Mouse (Mus musculus): Measurements from ENCODE around the gene Prkce. TPM values are rescaled to one million over a fixed set of nuclear protein-coding genes. Genes with fewer than 3 reads are reported as not detected.
A peak's percentile ranks its signal among the peaks of the same experiment; 100 is the strongest.

Gene Prkce
- total RNA-seq, 2 experiments from 2014 or later = 315 to 338 TPM

DNA sequence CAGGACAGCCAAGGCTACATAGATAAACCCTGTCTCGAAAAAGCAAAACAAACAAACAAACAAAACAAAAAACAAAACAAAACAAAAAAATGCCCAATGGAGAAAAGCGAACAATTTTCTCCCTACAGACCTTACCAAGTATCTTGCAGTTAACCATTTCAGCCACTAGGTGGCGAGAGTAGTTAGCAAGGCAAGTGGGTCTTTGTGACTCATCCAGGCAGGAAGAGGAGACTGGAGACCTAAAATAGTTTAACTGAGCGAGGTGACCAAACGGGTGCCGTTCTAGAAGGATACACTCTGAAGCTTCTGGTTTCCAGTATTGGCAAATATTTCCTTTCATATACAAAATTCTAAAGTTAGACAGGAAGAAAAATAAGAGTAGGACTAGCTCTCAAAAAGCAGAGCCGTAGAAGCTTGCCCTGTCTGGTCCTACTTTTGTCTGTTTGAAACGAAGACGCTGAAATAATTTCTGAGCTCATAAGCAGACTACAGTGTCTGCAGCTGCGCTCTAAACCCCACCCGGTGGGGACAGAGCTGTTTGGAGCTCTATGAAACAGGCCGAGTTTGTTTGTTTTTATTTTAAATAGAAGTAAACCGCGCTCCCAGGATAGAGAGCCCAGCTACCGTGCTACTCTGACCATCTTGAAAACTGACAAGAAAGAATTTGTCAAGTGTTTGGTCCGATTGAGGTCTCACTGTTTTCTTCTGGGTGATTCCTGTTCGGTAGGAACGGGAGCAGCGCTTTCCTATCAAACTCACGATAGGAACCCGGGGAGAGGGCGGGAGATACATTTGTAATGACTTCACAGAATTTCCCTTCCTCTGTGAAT, 368.5 kb downstream of the Prkce start:
- peak; percentile 80 to 87 for DNase-seq (ENCODE audit: low spot score in 2 of 2)

DNA sequence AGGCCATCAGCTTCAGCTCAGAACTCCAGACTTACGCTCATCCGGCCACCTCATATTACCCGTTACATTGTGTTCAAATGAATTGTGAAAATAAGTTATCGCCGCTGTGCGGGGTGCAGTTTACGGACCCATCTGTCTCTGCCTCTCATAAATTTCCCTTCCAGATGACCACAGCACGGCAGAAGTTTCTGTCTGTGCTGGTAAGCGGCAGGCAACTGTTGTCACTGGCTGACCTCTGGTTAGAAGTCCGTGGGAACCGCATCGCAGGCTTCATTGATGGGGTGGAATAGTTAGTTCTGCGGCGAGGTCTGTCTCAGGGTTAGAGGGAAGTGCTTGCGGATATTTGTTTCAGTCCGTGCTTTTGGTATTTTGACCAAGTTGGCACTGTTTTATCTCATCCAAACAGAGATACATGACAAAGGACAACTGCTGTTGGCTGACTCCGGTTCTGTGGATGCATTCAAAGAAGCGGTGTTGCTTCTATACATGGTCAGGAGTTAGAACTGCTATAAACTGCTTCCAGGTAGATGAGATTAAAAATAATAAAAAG, 372.4 kb downstream of the Prkce start:
- DNase-seq (ENCODE audit: low spot score in 2 of 2) = no peak

DNA sequence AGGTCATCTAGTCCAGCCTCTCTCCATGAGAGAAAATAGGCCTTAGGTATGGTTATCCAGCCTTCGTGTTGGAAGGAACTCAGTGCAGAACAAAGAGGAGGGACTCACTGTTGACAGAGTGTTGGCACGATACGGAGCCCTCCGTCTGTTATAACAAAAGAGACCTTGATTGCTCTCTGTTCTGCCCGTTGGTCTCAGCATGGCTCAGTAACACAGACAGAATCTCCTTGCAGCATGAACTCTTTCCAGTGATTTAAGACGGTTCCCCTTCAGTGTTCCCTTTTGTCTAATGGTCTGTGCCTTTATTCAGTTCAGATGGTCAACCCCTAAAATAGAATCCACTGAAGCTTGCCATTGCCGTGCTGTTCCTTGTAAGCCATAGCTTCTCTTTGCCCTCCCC, 378.9 kb downstream of the Prkce start:
- DNase-seq (ENCODE audit: low spot score in 2 of 2) = no peak

DNA sequence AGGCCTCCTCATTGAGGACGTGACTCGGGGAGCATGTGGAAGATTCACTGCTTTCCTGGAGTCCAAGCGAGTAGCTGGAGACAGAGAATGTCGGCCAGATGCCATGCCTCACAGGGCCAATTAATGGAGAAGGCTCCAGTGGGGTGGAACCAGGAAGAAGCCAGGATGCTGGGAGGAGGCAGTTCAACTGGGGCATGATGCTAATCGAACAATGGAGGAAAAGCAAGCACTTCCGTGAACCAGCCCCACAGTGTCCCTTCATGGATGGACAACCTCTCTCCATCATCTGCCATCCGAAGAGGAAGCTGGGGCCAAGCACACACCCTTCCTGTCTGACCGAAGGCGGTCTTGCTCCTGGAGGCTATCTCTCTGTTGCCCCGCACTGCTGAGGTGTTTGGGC, 381.5 kb downstream of the Prkce start:
- DNase-seq (ENCODE audit: low spot score in 2 of 2) = no peak

DNA sequence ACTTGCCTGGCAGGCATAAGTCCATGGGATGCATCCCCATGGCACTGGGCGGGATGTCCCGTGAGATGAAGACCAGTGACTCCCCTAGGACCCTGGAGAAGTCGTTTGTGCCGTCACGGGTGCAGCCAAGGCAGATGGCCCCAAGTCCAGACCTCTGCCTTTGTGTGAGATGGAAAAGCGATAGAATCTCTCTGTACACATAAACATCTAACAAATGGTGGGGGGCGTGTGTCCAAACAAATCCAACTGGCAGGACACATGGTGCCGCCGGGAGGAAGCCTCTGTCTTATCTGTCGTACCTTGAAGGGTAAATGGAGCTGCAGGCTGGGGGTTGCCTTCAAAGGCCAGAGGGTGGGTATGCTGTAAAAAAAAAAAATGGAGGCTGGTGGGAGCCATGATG, 384.0 kb downstream of the Prkce start:
- no peak for DNase-seq (ENCODE audit: low spot score in 2 of 2)

DNA sequence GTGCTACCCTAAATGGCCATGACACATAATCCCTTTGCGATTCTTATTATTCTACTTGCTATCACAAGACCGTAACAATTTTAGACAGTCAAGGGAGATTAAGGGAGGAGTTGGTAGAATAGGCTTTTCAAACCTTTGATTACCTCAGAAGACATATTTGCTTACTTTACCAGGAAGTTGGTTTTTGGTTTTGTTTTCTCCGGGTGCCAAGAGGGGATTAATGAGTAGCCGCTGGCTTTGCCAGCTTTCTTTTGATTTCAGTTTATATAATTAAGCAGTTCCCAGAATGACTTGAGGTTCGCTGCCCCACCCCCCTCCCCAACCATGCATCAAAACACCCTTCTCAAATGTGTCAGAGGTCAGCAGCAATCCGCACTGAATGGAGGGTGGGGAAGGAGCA, 384.4 kb downstream of the Prkce start:
- DNase-seq (ENCODE audit: low spot score in 2 of 2) = no peak

DNA sequence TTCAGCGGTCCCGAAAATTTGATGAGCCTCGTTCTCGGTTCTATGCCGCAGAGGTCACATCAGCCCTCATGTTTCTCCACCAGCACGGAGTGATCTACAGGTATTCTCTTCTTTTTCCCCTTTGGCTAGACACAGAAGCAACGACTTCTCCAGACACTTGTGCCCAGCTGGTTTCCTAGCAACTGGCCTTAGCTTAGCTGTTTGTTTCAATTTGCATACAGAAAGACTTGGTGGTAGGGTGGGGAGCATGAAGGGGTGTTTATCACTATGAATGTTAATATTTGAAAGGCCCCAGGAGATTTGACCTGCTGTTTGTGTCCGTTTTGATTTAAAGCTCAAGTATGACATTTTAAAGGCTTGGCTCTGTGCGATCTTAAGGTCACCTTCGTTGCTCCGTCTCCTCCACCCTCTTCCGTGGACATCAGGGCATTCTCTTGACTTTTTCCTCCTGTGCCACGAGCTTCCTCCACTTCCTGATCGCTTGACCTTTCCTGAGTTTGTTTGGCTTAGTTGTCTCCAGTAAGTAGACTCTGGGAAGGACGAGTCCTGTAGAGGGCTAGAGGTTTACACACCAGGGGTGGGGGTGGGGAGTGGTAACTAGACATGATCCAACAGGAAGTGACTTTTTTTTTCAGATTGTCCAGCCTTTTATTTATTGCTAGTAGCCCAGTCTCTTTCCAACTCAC, 391.8 kb downstream of the Prkce start:
- DNase-seq (ENCODE audit: low spot score in 2 of 2) = no peak

DNA sequence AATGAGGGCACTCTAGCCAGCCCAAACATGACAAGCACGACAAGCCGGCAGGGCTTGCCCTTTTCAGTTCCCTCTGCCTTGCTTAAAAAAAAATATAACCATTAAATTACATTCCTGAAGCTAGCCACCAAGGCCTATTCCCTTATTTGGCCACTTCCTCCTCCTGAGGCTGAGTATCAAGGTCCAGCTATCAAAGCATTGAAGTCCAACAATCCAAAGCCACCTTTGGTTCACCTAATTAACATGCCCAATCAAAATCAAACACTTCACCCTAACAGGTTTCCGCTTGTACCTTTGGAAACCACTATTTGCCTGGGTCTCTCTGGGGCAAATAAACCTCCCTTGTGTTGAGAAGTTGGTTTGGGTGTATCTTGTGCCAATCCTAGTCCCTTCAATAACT, 392.9 kb downstream of the Prkce start:
- no peak for DNase-seq (ENCODE audit: low spot score in 2 of 2)

DNA sequence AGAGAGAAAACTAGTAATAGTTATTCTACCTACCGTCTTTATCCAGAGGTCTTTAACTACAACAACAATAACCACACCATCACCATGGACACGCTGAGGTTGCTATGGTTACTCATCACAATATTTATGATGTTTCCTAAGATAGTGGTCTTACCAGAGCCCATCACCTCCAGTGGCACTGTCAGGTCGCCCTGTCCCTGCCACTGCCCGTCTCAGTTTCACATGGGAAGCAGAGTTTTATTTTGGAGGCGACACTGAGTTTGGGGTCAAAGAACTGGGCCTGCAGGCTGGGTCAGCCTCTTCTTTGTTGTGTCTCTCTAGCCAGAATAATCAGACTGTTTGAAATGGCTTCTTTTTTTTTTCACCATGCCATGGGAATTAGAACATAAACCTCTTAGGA, 402.9 kb downstream of the Prkce start:
- no peak for DNase-seq (ENCODE audit: low spot score in 2 of 2)

DNA sequence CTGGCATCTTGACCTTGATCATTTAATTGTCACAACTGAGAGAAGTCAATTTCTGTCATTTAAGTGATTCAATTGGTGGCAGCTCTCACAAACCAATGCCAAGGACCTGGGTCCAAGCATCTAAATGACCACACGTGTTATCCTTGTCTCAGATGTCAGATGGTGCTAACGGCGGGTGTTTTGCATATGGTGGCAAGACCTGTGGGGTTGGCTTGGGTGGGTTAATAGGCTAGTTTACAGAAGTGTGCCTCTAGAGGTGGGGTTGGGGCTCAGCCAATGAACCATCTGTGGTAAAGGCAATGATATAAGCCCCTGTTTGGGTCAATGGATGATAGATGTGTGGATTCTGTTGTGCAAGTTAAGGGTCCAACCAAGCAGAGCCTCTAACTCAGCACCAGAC, 403.7 kb downstream of the Prkce start:
- DNase-seq (ENCODE audit: low spot score in 2 of 2) = no peak

DNA sequence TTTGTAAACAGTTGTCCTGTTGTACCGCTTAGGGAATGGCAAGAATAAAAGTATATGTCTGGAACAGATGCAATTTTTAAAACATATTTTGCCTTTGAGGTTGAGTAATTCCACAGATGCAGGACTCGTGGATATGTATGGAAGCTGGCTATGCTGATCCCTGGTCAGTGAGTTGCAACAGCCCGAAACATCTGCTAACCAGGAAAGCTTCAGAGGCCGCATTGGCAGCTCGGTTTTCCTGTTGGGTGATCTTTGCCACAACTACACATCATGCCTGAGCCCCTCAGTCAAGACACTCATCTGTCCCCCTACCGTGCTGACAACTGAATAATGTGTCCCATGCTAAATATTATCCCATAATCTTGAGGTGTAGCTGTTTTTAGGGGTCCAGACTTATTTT, 404.6 kb downstream of the Prkce start:
- no peak for DNase-seq (ENCODE audit: low spot score in 2 of 2)

DNA sequence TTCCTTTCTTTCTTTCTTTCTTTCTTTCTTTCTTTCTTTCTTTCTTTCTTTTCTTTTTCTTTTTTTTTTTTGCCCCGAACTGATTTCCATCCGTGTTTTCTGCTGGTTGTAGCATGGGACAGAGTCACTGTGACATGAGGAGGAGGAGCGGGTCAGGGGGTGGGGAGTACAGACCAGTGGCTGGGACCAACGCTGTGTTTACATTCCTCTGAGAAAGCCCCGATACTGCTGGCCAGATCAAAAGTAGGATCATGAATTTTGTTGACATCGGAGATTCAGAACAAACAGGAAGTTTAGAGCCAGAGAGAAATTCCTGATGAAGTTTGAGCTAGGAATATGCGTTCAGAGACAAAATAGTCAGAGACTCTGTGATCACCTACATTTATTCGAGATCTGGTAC, 405.0 kb downstream of the Prkce start:
- no peak for DNase-seq (ENCODE audit: low spot score in 2 of 2)

DNA sequence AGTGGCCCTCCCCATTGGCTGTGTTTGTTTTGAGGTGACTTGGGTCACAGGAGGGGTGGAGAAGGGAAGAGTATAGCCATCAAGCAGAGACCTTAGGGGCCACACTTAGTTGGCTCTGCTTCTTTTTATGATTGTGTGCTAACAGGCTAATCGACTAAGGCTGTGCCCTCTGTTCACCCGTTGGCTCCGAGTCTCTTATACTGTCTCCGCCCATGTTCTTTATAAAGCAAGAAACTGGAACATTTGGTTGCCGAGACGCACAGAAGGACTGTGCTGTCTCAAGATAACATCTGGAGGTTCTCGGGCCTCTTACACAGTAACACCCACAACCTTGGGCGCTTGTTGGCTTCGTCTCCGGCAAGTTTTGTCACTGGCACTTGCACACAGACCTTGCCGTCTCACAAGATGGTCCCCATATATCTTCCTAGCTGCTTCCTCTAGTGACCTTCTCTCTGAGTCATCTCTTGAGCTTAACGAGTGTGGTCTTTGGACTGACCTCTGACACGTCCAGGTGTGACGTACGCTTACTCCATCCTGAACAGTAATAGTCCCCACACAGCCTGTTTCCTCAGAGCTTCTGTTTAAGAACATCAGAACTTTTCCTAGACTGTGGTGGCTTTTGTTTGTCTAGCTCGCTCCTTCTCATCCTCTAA, 406.1 kb downstream of the Prkce start:
- no peak for DNase-seq (ENCODE audit: low spot score in 2 of 2)

DNA sequence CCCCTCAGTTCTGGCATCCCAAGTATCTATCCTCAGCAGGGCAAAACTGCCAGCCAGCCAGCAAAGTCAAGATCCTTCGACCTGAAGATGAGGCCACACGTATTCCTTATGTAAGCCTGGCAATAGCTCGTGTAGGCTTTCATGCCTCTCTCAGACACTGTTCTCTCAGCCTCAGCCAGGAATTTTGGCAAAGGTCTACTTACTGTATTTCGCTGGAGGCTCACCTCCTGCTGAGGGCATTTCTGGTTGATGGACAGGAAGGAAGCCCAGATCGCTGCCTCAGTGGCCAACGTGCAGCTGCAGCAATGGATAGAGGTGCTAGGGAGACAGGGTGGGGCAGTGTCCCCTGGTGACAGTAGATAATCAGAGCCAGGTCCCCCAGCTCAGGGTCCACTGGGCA, 413.1 kb downstream of the Prkce start:
- DNase-seq (ENCODE audit: low spot score in 2 of 2) = no peak

DNA sequence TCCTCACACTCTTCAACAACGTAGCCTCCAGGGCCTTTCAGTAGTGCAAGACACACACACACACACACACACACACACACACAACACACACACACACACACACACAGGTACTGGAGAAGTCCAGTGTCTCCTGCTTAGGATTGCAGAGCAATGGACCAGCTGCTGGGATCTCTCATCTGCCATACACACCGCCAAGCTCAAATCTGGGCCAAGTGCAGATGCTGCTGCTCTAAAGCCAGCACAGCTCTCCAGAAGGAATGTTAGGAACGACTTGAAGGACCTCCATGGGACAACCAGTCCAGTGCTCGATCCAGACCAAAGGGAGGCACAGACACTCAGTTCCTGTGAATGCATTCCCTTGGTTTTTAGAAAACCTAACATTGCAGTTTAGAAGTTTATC, 414.8 kb downstream of the Prkce start:
- DNase-seq (ENCODE audit: low spot score in 2 of 2) = no peak

DNA sequence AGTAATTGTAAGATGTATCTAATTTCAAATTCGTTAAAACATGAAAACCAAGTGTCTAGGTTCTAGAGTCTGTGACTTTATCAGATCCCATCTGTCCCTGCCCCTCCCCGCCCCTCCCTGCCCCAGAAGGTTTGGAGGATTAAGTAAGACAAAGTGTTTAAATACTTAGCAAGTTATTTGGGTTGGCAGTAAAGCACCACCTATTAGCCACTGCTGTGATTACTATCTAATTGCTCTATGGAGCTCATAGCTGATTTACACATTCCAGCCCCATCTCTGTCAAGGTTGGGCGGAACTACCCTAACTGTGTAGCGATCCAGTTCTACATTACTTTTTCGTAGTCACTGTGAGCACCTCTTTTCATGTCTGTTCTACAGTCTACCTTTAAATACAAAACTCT, 418.9 kb downstream of the Prkce start:
- DNase-seq (ENCODE audit: low spot score in 2 of 2) = no peak

DNA sequence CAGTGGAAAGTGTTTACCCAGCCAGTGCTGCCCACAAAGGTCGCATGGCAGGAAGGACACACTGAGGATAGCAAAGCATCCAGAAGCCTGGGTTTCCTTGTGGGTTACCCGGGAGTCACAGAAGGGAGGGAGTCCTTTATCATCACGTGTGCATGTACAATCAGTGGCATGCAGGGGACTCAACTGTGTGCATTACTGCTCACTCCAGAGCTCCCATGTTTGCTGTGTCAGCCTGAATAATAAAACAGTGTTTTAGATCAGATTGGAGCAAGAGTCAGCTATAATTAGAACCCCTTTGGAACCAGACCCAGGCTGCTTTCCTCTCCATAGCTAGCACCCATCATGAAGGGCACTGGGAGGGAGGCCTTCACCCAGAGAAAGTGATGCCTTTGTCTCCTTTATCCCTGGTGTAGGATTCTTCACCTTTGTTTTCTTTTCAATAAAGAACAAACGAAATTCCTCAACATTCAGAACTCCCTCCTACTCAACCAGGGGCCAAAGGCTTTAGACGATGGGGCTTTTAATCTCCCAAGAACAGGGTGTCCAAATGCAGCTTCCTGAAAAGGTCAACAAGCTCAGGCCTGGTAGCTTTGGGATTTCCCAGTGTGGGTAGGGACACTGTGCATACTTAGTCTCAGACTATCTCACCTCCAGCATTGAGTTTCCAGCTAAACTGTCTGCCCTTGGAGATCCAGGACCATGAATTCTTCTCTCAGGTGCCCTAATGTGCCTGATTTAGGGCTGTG, 421.3 kb downstream of the Prkce start:
- no peak for DNase-seq (ENCODE audit: low spot score in 2 of 2)

DNA sequence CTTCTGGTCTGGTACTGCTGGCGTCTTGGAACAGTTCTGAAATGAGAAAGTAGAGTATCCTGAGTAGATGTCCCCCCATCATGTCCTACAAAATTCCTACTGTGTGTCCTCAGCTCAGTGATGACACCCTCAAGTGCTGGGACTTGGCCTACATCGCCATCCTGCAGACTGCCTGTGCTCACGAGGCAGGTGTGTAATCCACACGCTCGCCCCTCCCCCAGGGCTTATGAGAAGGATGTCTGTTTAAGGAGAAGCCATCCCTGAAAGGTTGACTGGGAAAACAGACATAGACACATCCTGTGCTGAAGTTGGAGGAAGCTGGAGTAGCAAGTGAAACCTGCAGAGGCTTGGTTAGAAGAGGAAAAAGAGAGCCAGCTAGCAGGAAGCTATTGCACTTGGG, 422.1 kb downstream of the Prkce start:
- DNase-seq (ENCODE audit: low spot score in 2 of 2) = no peak

DNA sequence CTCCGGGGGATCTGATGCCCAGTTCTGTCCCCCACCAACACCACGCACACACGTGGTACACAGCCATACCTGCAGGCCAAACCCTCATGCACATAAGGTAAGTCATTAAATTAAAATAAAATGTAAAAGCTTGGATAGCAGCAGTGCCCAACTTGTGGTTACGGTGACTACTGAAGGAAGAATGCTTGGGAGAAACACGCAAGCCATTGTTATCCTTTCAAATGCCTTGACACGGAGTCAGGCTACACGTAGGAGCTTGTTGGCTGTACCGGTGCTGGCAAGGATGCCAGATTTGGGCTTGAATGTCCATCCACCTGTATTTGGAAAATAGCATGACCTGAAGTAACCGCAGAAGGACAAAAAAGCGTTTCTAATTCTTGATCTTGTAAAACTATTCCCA, 423.7 kb downstream of the Prkce start:
- DNase-seq (ENCODE audit: low spot score in 2 of 2) = no peak

DNA sequence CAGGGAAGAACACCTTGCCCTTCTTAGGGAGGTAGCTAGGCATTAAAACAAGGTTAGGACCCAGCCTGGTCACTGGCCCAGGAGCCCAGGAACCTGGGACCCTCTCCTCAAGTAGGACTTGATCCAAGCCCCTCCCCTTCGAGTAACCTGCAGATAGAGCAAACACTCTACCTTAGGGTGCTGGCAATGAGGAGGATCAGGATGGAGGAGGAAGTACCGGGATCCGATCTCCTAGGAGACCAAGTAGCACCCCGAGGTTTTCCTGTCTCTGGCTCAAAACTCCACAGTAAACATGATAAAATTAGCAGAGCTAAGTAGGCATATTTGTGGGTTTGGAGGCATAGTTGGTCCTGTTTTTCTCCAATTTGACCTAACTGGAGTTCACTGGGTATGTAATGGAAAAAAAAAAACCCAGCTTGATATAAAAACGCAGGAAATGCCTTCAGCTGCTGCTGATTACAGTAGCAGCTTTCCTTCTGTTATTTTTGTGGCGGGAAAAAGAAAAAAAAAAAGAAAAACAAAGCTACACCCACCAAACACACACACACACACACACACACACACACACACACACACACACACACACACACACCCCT, 425.5 kb downstream of the Prkce start:
- DNase-seq (ENCODE audit: low spot score in 2 of 2) = no peak

DNA sequence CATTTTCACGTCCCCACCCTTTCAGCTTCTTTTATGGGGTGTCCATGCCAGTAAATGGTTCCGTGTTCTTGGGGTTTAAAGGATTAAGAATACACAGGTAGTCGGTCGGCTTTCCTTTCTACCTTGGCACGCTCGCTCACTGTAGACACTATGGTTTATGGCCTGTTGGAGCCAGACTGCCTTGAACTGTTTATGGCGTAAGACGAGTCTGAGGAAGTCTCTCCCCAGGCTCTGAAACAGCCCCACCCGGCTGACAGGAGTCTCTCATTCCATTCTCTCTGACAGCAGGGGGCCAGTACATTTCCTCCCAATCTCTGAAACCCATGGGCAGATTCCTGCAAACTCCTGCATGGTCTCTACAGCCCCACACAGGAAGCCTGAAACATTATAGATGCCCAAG, 427.9 kb downstream of the Prkce start:
- no peak for DNase-seq (ENCODE audit: low spot score in 2 of 2)

All from layer of hippocampus, postnatal 10 days (tissue).